Mouse (Mus musculus): ENCODE measurements around the gene Cand2. TPM values are rescaled to one million over a fixed set of nuclear protein-coding genes. Genes with fewer than 3 reads are reported as not detected.

Cand2 gene
- total RNA-seq, 2 experiments from 2014 or later, result 2.0 to 2.2 TPM

GRCm38 (mm10) chr6:115772201-115772600, 2.1 kb upstream of the Cand2 start:
- intact Hi-C loops (cut with DNase I), result no loop called here
- DNase-seq (ENCODE audit: low spot score in 2 of 2), result no peak

- intact Hi-C loops (cut with DNase I), result no loop called here
- DNase-seq (ENCODE audit: low spot score in 2 of 2), result no peak
Observed at GRCm38 (mm10) chr6:115772604-115773003, 1.7 kb upstream of the Cand2 start.

- DNase-seq (ENCODE audit: low spot score in 2 of 2), result peak in 1 of 2 experiments; percentile 6
- intact Hi-C loops (cut with DNase I), result no loop called here
Observed at GRCm38 (mm10) chr6:115773966-115774413, 348 bp upstream of the Cand2 start.

GRCm38 (mm10) chr6:115775838-115776237, 1.5 kb downstream of the Cand2 start:
- peak in 1 of 2 experiments; percentile 11 for DNase-seq (ENCODE audit: low spot score in 2 of 2)
- intact Hi-C loops (cut with DNase I), result no loop called here

- intact Hi-C loops (cut with DNase I), result no loop called here
- DNase-seq (ENCODE audit: low spot score in 2 of 2), result no peak
Observed at GRCm38 (mm10) chr6:115776363-115776762, 2.0 kb downstream of the Cand2 start.

- DNase-seq (ENCODE audit: low spot score in 2 of 2), result no peak
Observed at GRCm38 (mm10) chr6:115782781-115783180, 8.4 kb downstream of the Cand2 start.

GRCm38 (mm10) chr6:115791016-115791415, 16.7 kb downstream of the Cand2 start:
- intact Hi-C loops (cut with DNase I), result no loop called here

More at GRCm38 (mm10) chr6:115782781-115783180, 8.4 kb downstream of the Cand2 start:
- intact Hi-C loops (cut with DNase I), result no loop called here

GRCm38 (mm10) chr6:115791842-115792686, 17.7 kb downstream of the Cand2 start:
- intact Hi-C loops (cut with DNase I), result no loop called here
- no peak for DNase-seq (ENCODE audit: low spot score in 2 of 2)

More at GRCm38 (mm10) chr6:115791016-115791415, 16.7 kb downstream of the Cand2 start:
- DNase-seq (ENCODE audit: low spot score in 2 of 2), result no peak

GRCm38 (mm10) chr6:115792691-115793215, 18.4 kb downstream of the Cand2 start:
- no peak for DNase-seq (ENCODE audit: low spot score in 2 of 2)
- intact Hi-C loops (cut with DNase I), result no loop called here

- intact Hi-C loops (cut with DNase I), result loop anchor here (5.0 kb wide), 1 partner anchor 75 kb away; no protein-coding TSS in a partner anchor
- no peak for DNase-seq (ENCODE audit: low spot score in 2 of 2)
Observed at GRCm38 (mm10) chr6:115801811-115802210, 27.5 kb downstream of the Cand2 start.

- DNase-seq (ENCODE audit: low spot score in 2 of 2), result peak; percentile 66 to 82
- intact Hi-C loops (cut with DNase I), result loop anchor here (5.0 kb wide), 1 partner anchor 76 kb away; no protein-coding TSS in a partner anchor
Observed at GRCm38 (mm10) chr6:115803541-115804382, 29.4 kb downstream of the Cand2 start.

GRCm38 (mm10) chr6:115804432-115805192, 30.3 kb downstream of the Cand2 start:
- DNase-seq (ENCODE audit: low spot score in 2 of 2), result no peak
- intact Hi-C loops (cut with DNase I), result loop anchor here (5.0 kb wide), 2 partner anchors 77 to 192 kb away; no protein-coding TSS in a partner anchor

- no peak for DNase-seq (ENCODE audit: low spot score in 2 of 2)
- intact Hi-C loops (cut with DNase I), result loop anchor here (1.0 to 5.0 kb wide), 2 partner anchors 131 to 195 kb away; partner anchors contain the start of gene Raf1
Observed at GRCm38 (mm10) chr6:115807464-115808195, 33.3 kb downstream of the Cand2 start.

- DNase-seq (ENCODE audit: low spot score in 2 of 2), result no peak
- intact Hi-C loops (cut with DNase I), result loop anchor here (1.0 to 5.0 kb wide), 2 partner anchors 132 to 196 kb away; partner anchors contain the start of gene Raf1
Observed at GRCm38 (mm10) chr6:115808196-115808487, 33.8 kb downstream of the Cand2 start.

GRCm38 (mm10) chr6:115808488-115809231, 34.3 kb downstream of the Cand2 start, which contains the start of gene Rpl32:
TSS of gene Rpl32 (minus strand) at chr6:115808747.
- intact Hi-C loops (cut with DNase I), result loop anchor here (1.0 to 5.0 kb wide), 2 partner anchors 132 to 196 kb away; partner anchors contain the start of gene Raf1

GRCm38 (mm10) chr6:115811606-115812005, 37.3 kb downstream of the Cand2 start:
- no peak for DNase-seq (ENCODE audit: low spot score in 2 of 2)
- intact Hi-C loops (cut with DNase I), result no loop called here

More at GRCm38 (mm10) chr6:115808488-115809231, 34.3 kb downstream of the Cand2 start, which contains the start of gene Rpl32:
- DNase-seq (ENCODE audit: low spot score in 2 of 2), result peak; percentile 91

GRCm38 (mm10) chr6:115814104-115814503, 39.8 kb downstream of the Cand2 start:
- DNase-seq (ENCODE audit: low spot score in 2 of 2), result peak; percentile 43 to 63
- intact Hi-C loops (cut with DNase I), result no loop called here

Measured in left cerebral cortex, postnatal 25 days (tissue).